Mouse (Mus musculus): ENCODE results near the gene Ninj1. TPM values are rescaled to one million over a fixed set of nuclear protein-coding genes. Genes with fewer than 3 reads are reported as not detected.
A peak's percentile ranks its signal among the peaks of the same experiment; 100 is the strongest.

The Ninj1 gene
- total RNA-seq, 2 experiments from 2014 or later = 44.6 to 52.5 TPM

- ATAC-seq (replicated peaks; ENCODE audit: poor library complexity, severe bottlenecking) = no peak
These were observed 16.7 kb upstream of the Ninj1 start for GRCm38 (mm10) chr13:49170623-49171022.

- ATAC-seq (replicated peaks; ENCODE audit: poor library complexity, severe bottlenecking) = no peak
These were observed 15.6 kb upstream of the Ninj1 start for GRCm38 (mm10) chr13:49171729-49172128.

GRCm38 (mm10) chr13:49172335-49172734, 14.9 kb upstream of the Ninj1 start:
- no peak for ATAC-seq (replicated peaks; ENCODE audit: poor library complexity, severe bottlenecking)

- ATAC-seq (replicated peaks; ENCODE audit: poor library complexity, severe bottlenecking) = peak; percentile 87
These were observed 14.2 kb upstream of the Ninj1 start for GRCm38 (mm10) chr13:49172971-49173596.

- no peak for ATAC-seq (replicated peaks; ENCODE audit: poor library complexity, severe bottlenecking)
These were observed 11.8 kb upstream of the Ninj1 start for GRCm38 (mm10) chr13:49175509-49175908.

- peak; percentile 71 for ATAC-seq (replicated peaks; ENCODE audit: poor library complexity, severe bottlenecking)
These were observed 8.3 kb upstream of the Ninj1 start for GRCm38 (mm10) chr13:49178839-49179585.

GRCm38 (mm10) chr13:49180274-49180673, 7.0 kb upstream of the Ninj1 start:
- no peak for ATAC-seq (replicated peaks; ENCODE audit: poor library complexity, severe bottlenecking)

GRCm38 (mm10) chr13:49180691-49181090, 6.6 kb upstream of the Ninj1 start:
- no peak for ATAC-seq (replicated peaks; ENCODE audit: poor library complexity, severe bottlenecking)

GRCm38 (mm10) chr13:49181411-49181984, 5.8 kb upstream of the Ninj1 start:
- ATAC-seq (replicated peaks; ENCODE audit: poor library complexity, severe bottlenecking) = no peak

- no peak for ATAC-seq (replicated peaks; ENCODE audit: poor library complexity, severe bottlenecking)
These were observed 4.1 kb upstream of the Ninj1 start for GRCm38 (mm10) chr13:49183161-49183560.

- no peak for ATAC-seq (replicated peaks; ENCODE audit: poor library complexity, severe bottlenecking)
These were observed 3.6 kb upstream of the Ninj1 start for GRCm38 (mm10) chr13:49183646-49184045.

- ATAC-seq (replicated peaks; ENCODE audit: poor library complexity, severe bottlenecking) = 0 out of 2 replicates have a peak, but pooled peaks have one; percentile 7
These were observed 442 bp upstream of the Ninj1 start for GRCm38 (mm10) chr13:49186798-49187287.

GRCm38 (mm10) chr13:49188219-49188965, 1.1 kb downstream of the Ninj1 start:
- ATAC-seq (replicated peaks; ENCODE audit: poor library complexity, severe bottlenecking) = no peak

GRCm38 (mm10) chr13:49188966-49189360, 1.7 kb downstream of the Ninj1 start:
- ATAC-seq (replicated peaks; ENCODE audit: poor library complexity, severe bottlenecking) = no peak

GRCm38 (mm10) chr13:49189970-49190870, 2.9 kb downstream of the Ninj1 start:
- no peak for ATAC-seq (replicated peaks; ENCODE audit: poor library complexity, severe bottlenecking)

- ATAC-seq (replicated peaks; ENCODE audit: poor library complexity, severe bottlenecking) = no peak
These were observed 3.8 kb downstream of the Ninj1 start for GRCm38 (mm10) chr13:49190876-49191672.

- peak; percentile 35 for ATAC-seq (replicated peaks; ENCODE audit: poor library complexity, severe bottlenecking)
These were observed 4.4 kb downstream of the Ninj1 start for GRCm38 (mm10) chr13:49191673-49192035.

- ATAC-seq (replicated peaks; ENCODE audit: poor library complexity, severe bottlenecking) = no peak
These were observed 5.0 kb downstream of the Ninj1 start for GRCm38 (mm10) chr13:49192156-49192855.

Measured in granulocyte monocyte progenitor cell, adult 5-6 weeks (primary cell).